Mouse (Mus musculus) thymus, postnatal 4 days (tissue): ENCODE results near the gene Podxl2.

Source experiments
- DNase-seq: peaks from one replicate; pipeline ENCODE4 v3.0.0; 2021

The Podxl2 gene

GRCm38 (mm10) chr6:88843781-88844725, 30.8 kb downstream of the Podxl2 start:
- DNase-seq, result no peak

- DNase-seq, result no peak
These were observed 31.6 kb downstream of the Podxl2 start for GRCm38 (mm10) chr6:88843241-88843640.

GRCm38 (mm10) chr6:88842731-88843151, 32.1 kb downstream of the Podxl2 start:
- DNase-seq, result peak; percentile 63

- peak; percentile 97 for DNase-seq
These were observed 32.8 kb downstream of the Podxl2 start, which contains the start of gene Abtb1 for GRCm38 (mm10) chr6:88841781-88842689. Gene Abtb1, minus strand, starts transcription at chr6:88841984.

GRCm38 (mm10) chr6:88841514-88841780, 33.4 kb downstream of the Podxl2 start:
- DNase-seq, result no peak

- no peak for DNase-seq
These were observed 33.9 kb downstream of the Podxl2 start for GRCm38 (mm10) chr6:88840791-88841513.

GRCm38 (mm10) chr6:88840211-88840610, 34.6 kb downstream of the Podxl2 start:
- no peak for DNase-seq

GRCm38 (mm10) chr6:88839135-88839970, 35.5 kb downstream of the Podxl2 start:
- no peak for DNase-seq

GRCm38 (mm10) chr6:88838613-88839012, 36.2 kb downstream of the Podxl2 start:
- DNase-seq, result no peak

- DNase-seq, result no peak
These were observed 36.8 kb downstream of the Podxl2 start for GRCm38 (mm10) chr6:88837999-88838398.

GRCm38 (mm10) chr6:88836178-88836819, 38.5 kb downstream of the Podxl2 start:
- no peak for DNase-seq

GRCm38 (mm10) chr6:88835047-88835446, 39.8 kb downstream of the Podxl2 start:
- peak; percentile 53 for DNase-seq

GRCm38 (mm10) chr6:88833340-88834140, 41.3 kb downstream of the Podxl2 start:
- DNase-seq, result no peak

GRCm38 (mm10) chr6:88832663-88833062, 42.2 kb downstream of the Podxl2 start:
- DNase-seq, result no peak

GRCm38 (mm10) chr6:88831456-88831855, 43.4 kb downstream of the Podxl2 start:
- peak; percentile 85 for DNase-seq

- no peak for DNase-seq
These were observed 44.6 kb downstream of the Podxl2 start for GRCm38 (mm10) chr6:88830112-88830702.

- DNase-seq, result no peak
These were observed 45.3 kb downstream of the Podxl2 start for GRCm38 (mm10) chr6:88829579-88829978.

GRCm38 (mm10) chr6:88828206-88829009, 46.4 kb downstream of the Podxl2 start:
- DNase-seq, result no peak
